Mouse (Mus musculus) v-Abl transformed pro-B cells (cell line): Measurements from ENCODE around the gene Rspo4.

Experiments used
- in situ Hi-C, 2 experiments: fragments of 400-800 bp; cut with MboI; formaldehyde crosslinking; loops; one replicate each; pipeline ENCODE4 v1.15.1; 2025; ENCODE audit not compliant: unreplicated experiment in 2 of 2

The Rspo4 gene

GRCm38 (mm10) chr2:151842648-151843226 is at the start of gene Rspo4:
Rspo4 (plus strand) TSS chr2:151842927.
- in situ Hi-C loops, result no loop called here

- in situ Hi-C loops, result no loop called here
These were observed 27.1 kb upstream of the Rspo4 start for GRCm38 (mm10) chr2:151815586-151815985.

GRCm38 (mm10) chr2:151862257-151862810 is 19.6 kb downstream of the Rspo4 start:
- in situ Hi-C loops, result loop anchor here (10.0 to 25.0 kb wide), 5 partner anchors 350 to 1178 kb away; partner anchors contain the start of genes Vsx1 (in 2 of the 2) and Nsfl1c (in 1 of the 2)

- in situ Hi-C loops, result loop anchor here (10.0 to 25.0 kb wide), 5 partner anchors 353 to 1180 kb away; partner anchors contain the start of genes Vsx1 (in 2 of the 2) and Nsfl1c (in 1 of the 2)
These were observed 22.2 kb downstream of the Rspo4 start for GRCm38 (mm10) chr2:151864941-151865340.

- in situ Hi-C loops, result loop anchor here (10.0 to 25.0 kb wide), 5 partner anchors 354 to 1182 kb away; partner anchors contain the start of genes Vsx1 (in 2 of the 2) and Nsfl1c (in 1 of the 2)
These were observed 23.8 kb downstream of the Rspo4 start for GRCm38 (mm10) chr2:151866487-151866886.

- in situ Hi-C loops, result loop anchor here (10.0 to 25.0 kb wide), 5 partner anchors 356 to 1183 kb away; partner anchors contain the start of genes Vsx1 (in 2 of the 2) and Nsfl1c (in 1 of the 2)
These were observed 25.5 kb downstream of the Rspo4 start for GRCm38 (mm10) chr2:151868196-151868595.

GRCm38 (mm10) chr2:151874551-151874950 is 31.8 kb downstream of the Rspo4 start:
- in situ Hi-C loops, result loop anchor here (5.0 to 25.0 kb wide), 6 partner anchors 150 to 1187 kb away; partner anchors contain the start of gene Vsx1 (in 1 of the 2)

- in situ Hi-C loops, result loop anchor here (5.0 to 10.0 kb wide), 5 partner anchors 116 to 489 kb away; partner anchors contain the start of gene Slc52a3 (in 1 of the 2)
These were observed 33.3 kb downstream of the Rspo4 start for GRCm38 (mm10) chr2:151876012-151876485.

GRCm38 (mm10) chr2:151878645-151879044 is 35.9 kb downstream of the Rspo4 start:
- in situ Hi-C loops, result loop anchor here (5.0 to 10.0 kb wide), 5 partner anchors 114 to 486 kb away; partner anchors contain the start of gene Slc52a3 (in 1 of the 2)

GRCm38 (mm10) chr2:151879760-151880159 is 37.0 kb downstream of the Rspo4 start:
- in situ Hi-C loops, result loop anchor here (5.0 to 10.0 kb wide), 5 partner anchors 113 to 485 kb away; partner anchors contain the start of gene Slc52a3 (in 1 of the 2)

GRCm38 (mm10) chr2:151891031-151891430 is 48.3 kb downstream of the Rspo4 start:
- in situ Hi-C loops, result no loop called here

GRCm38 (mm10) chr2:151893122-151893774 is 50.5 kb downstream of the Rspo4 start:
- in situ Hi-C loops, result no loop called here

- in situ Hi-C loops, result no loop called here
These were observed 51.7 kb downstream of the Rspo4 start for GRCm38 (mm10) chr2:151894209-151894980.

GRCm38 (mm10) chr2:151895911-151896310 is 53.2 kb downstream of the Rspo4 start:
- in situ Hi-C loops, result no loop called here

- in situ Hi-C loops, result no loop called here
These were observed 55.4 kb downstream of the Rspo4 start for GRCm38 (mm10) chr2:151898106-151898505.

- in situ Hi-C loops, result no loop called here
These were observed 58.1 kb downstream of the Rspo4 start for GRCm38 (mm10) chr2:151900845-151901244.

- in situ Hi-C loops, result no loop called here
These were observed 60.5 kb downstream of the Rspo4 start for GRCm38 (mm10) chr2:151903267-151903666.

- in situ Hi-C loops, result no loop called here
These were observed 61.2 kb downstream of the Rspo4 start for GRCm38 (mm10) chr2:151903933-151904332.

- in situ Hi-C loops, result no loop called here
These were observed 61.9 kb downstream of the Rspo4 start for GRCm38 (mm10) chr2:151904636-151905035.

- in situ Hi-C loops, result no loop called here
These were observed 64.3 kb downstream of the Rspo4 start for GRCm38 (mm10) chr2:151907020-151907419.
